Mouse (Mus musculus) frontal cortex, postnatal 14 days (tissue): Measurements from ENCODE around the gene Unc45a.
A peak's percentile ranks its signal among the peaks of the same experiment; 100 is the strongest.

Source experiments
- DNase-seq, 2 experiments: peaks; one replicate each; pipeline ENCODE4 v3.0.0; 2022; ENCODE audit warnings: low spot score in 2 of 2

Gene Unc45a

DNA sequence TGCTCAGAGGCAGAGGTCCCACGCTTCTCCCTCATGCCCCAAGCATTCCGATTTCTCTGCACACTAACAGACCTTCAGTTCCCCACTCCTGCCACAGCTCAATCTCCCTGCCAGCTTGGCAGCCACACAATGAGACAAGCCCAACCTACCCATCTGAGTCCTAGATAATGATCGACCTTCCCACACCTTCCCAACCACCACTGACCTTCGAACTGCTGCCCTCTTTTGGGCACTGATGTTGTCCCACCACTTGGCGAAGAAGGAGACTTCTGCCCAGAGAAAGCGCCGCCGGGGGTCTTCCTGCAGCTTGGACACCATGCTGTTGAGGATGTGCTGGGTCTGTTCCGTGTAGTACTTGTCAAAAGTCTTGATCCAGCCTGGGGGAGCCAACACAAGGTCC lies 27.2 kb upstream of the Unc45a start:
- DNase-seq = no peak

DNA sequence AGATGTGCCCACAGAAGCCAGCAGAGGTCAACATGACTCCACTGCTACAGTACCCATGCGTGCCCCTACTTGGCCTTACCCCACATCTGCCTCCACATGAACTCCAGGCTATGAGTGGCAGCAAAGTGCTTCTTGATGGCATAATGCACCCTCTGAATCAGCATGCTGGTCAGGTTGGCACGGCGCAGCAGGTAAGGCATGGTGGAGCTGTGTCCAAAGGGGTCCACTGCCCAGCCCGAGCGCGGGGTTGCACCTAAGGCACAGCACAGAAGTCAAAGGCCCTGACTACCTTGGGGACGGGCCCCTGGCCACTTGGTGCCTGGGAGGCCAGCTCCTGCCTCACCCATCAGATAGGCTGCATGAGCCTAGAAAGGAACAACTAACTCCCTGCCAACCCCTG lies 26.4 kb upstream of the Unc45a start:
- no peak for DNase-seq

DNA sequence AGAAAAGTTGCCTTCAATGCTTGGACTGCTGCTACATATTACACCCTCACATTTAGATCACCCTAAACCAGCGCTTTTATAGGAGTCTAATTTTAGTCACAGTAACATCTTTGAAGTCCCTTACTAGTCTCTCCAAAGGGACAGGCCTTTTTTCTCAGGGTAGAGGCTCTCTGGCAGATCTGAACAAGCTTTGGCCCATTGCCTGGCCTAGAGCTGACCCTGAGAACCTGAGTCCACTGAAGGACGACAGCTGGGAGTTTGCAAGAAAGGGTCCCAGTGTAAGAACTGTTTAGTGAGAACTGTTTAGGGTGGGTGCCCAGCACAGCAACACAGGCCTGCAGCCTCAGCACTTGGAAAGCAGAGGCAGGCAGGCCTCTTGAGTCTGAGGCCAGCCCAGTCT lies 25.0 kb upstream of the Unc45a start:
- DNase-seq = no peak

DNA sequence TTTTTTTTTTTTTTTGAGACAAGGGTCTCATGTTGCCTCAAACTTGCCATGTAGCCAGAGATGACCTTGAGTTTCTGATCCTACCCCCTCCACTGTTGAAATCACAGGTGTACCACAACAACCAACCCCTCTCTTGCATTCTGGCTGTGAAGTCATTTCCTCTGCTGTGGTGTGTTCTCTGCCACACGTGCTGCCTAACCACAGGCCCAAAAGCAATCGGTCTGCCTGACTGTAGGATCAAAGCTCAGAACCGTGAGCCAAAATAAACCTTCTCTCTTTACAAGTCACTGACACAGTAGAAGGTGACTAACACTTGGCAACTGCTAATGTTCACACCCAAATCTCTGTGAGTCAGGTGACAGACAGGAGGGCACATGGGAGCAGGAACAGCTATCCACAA lies 19.6 kb upstream of the Unc45a start:
- no peak for DNase-seq

DNA sequence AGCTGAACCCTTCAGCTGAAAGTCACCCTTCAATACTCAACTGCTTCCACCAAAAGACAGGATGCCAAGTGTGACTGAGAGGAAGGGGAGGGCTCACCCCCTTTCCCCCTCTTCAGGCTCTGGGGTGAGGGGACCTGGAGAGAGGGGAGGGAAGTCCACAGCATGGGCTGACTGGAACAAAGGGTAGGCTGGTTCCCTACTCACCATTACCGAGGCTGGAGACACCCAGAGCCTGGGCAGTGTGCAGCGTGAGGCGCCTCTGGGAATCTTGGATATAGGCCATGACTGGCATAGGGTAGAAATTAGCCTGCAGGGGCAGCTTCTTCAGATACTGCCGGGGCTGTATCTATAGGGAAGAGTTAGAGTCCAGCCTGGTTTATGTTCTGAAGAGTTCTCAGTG lies 17.2 kb upstream of the Unc45a start:
- no peak for DNase-seq

DNA sequence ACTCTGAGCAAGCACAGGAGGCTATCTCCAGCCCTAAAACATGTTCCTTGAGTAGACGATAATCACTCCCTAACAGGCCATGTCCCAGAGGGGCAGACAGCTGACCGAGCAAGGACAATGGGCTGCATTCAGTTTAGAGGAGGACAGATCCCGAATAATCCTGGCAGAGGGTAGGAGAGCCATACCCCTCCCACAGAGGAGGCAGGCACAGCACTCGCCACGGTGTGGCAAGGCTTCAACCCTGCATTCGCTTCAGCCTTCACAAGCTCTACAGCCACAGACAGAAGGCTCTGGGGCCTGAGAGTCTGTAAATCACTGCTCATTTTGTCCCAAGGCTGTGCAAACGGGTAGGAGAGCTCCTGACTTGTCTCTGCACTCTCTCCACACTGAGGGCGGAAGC lies 16.4 kb upstream of the Unc45a start:
- DNase-seq = no peak

DNA sequence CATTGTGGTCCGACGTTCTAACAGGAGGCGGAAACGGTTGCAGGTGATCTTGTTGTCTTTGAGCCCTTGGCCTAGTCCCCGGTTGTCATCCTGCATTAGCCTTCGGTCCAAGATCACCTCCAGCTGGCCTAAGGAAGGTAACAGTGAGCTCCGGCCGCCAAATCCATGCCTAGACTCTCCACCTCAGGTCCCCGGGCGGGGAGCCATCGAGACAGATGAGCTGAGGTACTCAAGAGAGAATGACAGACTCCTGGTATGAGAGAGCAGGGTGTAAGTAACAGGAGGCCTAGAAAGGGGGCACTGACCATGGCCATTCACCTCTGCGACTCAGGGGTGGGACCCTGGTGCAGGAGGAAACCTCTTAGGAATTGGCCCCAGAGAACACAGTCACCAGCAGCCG lies 15.5 kb upstream of the Unc45a start:
- no peak for DNase-seq

DNA sequence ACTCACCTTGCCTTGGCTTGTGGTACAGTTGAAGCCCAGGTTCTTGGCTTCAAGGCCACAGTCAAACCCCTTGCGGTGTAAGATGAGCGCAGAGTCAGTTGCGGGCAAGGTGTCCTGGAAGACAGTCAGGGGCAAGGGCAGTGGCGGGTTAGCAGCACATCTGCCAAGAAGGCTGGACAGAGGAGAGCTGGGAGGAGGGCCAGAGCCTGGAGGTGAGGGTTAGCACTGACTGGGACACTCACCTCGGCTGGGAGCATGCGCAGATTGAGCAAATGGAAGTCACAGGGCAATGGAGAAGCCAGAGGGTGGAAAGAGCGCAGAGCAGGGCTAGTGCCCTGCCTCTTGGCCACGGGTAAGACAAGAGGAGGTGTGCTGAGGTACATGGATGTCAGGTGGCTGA lies 12.1 kb upstream of the Unc45a start:
- DNase-seq = no peak

DNA sequence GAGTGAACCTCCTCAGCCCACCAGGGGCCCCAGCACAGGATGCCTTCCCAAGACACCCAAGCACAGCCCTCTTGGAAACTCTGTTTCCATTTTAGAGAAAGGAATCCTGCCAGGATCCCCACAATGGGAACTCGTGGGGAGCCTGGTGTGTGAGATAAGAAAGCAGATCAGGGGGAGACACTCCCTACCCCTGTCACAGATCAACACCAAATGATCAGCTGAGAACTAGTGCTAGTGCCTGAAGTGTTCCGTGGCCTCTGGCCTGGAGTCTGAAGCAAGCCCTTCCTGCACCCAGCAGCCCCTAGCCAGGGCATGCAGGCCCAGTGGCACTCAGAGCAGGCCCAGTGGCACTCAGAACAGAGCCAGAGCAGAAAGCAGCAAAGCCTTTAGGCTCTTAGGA lies 10.0 kb upstream of the Unc45a start:
- no peak for DNase-seq

DNA sequence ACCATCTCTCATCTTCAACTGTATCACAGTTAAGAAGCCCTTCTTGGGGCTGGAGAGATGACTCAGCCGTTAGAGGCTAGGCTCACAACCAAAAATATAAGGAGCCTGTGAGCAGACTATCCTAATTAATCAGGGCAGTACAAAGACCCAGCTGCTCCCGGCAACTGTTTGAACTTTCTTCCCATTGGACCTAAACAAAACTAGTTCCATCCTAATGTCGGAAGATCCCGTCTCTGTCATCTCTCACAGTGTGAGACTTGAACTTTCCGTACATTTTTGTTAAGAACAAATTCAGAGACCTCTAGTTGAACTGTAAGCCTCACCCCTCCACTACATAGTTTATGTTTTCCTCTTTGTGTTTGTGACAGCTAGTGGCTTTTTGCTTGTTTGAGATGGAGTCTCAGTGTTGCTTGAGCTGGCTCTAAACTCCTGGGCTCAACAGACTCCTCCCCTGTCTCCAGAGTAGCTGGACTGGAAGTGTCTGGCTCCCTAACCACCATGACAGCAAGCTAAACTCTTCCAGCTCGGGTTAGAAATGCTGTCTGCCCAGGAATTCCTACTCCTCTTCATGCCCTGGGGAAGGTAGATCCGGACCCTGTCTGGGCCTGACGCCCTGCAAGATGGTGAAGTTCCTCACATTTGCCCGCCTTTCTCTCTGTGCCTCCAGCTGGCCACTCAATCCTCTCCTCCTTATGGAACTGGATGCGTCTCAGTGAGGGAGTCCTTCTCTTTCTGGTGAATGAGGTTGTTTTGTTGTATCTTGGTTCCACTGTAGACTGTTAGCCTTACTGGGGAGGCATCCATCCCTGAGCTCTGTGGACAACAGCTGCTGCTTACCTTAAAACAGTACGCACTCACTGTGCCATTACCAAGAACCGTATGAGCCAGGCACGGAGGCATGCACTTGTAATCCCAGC lies 7.1 kb upstream of the Unc45a start:
- no peak for DNase-seq

DNA sequence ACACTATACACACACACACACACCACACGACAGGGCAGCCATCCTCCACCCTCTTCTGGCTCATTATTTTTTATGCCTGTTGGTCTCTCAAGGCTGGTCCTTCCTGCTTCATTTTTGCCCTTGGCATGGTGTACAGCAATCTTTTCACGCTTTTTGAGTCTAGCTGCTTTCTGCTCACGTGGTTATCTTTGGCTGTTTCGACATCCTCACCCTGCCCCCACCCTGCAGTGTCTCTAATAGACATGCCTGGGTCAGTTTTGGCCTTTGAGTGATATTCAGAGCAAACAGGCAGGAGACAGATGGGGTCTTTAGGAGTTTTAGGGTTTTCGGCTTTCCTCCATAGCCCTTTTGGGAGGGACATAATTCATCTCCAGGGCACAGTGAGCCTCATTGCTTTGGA lies 6.0 kb upstream of the Unc45a start:
- DNase-seq = no peak

DNA sequence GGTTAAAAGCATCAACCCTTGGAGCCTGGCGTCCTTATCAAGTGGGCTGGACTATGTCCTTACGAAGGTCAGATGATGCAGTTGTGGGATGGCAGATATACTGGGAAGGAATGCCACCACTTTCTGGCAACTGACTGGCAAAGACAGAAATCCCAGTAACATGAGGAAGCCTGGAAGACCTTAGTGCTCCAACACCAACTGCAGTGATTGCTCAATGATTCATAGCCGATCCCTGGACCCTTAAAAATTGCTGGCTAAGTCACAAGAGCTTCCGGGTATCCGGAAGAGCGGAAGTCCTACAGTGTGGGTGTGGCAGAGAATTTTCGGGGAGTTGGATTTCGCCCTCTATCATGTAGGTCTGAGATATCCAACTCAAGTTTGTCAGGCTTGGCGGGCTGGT lies 5.4 kb upstream of the Unc45a start:
- DNase-seq = no peak

DNA sequence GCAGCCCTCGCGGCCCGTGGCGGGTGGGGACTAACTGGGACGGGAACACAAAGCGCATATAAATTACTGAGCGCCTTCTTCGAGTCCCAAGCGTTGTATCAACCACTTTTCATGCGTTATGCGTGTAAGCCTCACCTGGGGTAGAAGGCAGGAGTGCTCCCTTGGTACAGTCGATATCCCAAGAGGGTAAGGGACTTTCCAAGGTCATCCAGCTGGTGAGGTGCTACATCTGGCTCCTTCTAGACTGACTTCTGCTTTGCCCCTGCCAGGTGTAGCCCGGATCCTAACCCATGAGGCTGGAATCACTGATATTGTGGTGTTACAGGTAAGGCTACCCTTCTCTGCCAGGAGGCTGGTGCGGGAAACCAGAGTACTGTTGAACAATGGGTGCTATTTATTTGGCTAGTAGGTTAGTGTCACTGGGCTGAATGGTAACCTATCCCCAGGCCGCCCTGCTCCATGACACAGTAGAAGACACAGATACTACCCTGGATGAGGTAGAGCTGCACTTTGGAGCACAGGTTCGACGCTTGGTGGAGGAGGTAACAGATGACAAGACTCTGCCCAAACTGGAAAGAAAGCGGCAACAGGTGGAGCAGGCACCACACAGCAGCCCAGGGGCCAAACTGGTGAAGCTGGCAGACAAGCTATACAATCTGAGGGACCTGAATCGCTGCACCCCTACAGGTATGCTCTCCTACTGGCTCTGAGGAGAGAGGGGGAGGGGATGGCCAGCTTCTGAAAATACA lies 2.6 kb upstream of the Unc45a start:
- no peak for DNase-seq

DNA sequence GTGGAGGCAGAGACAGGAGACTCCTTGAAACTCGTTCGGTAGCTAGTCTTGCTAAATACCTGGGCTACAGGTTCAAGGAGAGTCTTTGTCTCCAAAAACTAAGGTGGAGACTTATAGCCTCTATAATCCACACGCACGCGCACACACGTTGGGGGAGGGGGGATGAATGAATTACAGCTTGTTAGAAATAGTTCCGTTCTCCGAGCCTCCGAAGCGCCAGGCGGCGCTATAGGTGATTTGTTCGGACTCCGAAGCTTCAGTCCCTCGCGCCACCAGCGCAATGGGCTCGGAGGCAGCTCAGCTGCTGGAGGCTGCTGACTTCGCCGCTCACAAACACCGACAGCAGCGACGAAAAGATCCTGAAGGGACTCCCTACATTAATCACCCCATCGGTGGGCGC lies 2.1 kb upstream of the Unc45a start, which contains the start of gene Hddc3:
Gene Hddc3 (plus strand): TSS at position 247 of the 400 bp plus-strand sequence.
- peak; percentile 89 to 90 for DNase-seq

DNA sequence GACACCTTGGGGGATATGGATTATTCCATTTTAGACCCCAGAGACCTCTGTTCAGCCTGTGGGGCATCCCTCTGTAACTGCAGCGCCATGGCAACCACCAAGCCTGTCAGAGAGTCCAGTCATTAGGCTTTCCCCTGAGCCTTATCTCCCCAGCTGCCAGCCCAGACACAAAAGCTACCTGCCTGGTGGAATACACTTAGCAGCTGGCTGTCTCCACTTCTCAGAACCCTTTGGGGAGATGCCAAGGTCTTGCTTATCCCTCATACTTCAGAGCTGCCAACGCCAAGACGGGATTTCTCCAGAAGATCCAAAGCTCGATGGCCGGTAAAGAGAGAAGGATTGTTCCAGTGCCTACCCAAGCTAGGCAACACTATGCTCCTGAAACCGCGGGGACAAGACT lies 988 bp upstream of the Unc45a start:
- DNase-seq = no peak

DNA sequence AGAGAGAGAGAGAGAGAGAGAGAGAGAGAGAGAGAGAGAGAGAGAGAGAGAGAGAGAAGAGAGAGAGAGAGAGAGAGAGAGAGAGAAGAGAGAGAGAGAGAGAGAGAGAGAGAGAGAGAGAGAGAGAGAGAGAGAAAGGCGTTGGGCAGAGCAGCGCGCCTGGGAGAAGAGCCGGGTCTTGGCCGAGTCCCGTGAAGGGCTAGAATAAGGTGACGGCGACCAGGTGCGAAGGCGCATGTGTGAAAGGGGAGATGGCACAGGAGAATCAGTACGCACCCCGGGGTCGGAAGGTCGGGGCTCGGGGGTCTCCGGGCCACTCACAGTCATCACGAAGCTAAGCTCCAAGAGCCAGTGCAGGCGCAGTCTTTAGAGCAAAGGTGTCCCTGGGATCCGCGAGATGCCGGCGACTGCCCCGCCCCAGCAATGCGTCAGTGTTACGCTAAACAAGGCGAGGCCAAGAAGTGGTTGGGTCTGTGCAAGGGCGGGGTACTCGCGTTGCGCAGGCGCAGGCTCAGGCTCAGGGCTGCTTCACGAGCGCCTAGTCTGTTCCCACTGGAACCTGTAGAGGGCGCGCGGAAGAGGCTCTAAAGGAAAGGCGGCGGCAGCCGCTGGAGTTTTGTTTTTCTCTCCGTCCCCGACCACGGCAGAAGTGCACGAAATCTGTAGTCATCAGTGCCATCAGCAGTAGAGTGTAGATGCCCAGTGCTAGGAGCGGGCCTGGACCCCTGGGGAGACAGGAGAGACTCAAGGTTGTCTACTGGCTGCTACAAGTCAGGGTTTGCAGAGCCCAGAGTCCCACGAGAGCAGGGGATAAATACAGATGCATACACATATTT lies 794 bp downstream of the Unc45a start:
- DNase-seq = peak; percentile 95 to 96

DNA sequence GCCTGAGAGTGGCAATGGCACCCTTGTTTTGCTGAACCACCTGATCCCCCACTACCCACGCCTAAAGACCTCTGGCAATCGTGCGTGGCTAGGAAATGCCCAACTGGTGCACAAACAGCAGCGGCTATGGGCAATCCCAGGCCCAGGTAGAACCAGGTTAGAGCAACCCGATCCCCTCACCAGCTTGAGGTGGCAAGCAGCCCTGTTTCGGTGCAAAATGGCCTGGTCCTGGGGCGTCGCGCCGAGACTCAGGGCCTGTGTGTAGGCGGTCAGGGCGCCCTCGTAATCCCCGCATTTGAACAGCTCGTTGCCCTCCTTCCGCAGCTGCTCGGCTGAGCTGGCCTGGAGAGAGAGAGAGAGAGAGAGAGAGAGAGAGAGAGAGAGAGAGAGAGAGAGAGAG lies 1.4 kb downstream of the Unc45a start:
- DNase-seq = no peak

DNA sequence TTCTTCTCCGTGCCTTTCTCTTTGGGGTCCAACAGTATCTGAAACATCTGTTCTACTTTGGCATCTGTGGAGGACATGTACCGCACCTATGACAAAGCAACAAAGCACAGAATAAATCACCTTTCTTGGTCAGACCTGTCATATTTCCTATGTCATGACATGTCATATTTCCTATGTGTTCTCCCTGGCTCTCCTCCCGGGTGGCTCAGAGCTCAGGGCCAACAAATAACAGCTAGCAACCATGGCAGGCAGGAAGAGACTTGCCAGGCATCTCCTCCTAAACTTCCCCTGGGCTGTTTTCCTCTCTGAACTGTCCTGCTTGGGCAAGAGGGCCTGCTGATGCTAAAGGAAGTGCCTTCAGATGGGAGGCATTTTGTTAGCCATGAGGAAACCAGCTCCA lies 3.9 kb downstream of the Unc45a start:
- no peak for DNase-seq

DNA sequence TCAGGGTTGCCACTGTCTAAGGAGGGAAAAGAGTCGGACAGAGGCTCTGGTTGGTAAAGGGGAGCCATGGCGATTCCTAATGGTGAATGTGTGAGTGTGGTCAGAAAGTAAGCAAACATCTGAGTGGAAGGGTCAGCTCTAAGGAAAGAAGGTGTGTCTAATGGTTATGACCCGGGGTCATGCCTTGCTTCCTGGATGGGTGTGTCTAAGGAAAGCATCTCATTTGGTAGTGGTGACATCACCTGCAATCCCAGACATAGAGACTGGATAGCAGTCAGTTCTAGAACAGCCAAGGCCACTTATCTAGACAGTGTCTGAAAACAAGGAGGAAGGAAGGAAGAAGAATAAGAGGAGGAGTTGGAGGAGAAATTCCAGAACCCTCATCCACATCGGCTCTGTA lies 6.0 kb downstream of the Unc45a start:
- no peak for DNase-seq

DNA sequence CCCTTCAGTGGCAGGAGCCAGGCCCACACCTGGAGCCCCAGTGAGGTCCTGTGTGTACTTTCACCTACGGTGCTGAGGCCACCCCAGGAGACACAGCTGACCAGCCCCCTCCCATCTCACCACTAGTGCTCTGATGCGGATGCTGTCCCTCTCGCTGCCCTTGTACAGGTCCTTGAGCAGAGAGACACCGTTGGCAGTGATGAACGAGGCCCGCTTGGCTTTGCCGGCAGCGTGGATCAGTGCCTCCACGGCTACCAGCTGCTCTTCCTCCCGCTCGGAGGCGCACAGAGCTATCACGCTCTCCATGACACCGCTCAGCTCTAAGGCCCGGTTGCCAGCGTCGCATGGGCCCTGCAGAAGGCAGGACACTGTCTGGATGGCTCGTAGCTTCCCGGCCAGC lies 9.4 kb downstream of the Unc45a start:
- no peak for DNase-seq

DNA sequence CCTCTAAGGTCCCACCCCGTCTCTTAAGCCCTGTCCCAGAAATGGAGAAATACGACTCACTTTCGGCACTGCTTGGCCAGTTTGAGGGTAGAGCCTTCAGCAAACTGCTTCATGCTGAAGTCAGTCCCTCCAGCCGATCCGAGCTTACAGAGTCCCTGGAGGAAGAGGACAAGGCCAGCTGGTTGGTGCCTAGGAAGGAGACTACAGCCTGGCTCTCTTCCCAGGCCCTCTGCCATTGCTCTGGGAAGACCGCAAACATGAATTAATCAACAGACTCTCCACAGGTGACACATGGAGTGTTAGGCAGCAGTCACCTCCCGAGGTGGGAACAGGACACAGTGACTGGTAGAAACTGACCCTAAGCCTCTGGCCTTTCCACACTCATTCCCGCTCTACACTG lies 10.5 kb downstream of the Unc45a start:
- DNase-seq = no peak

DNA sequence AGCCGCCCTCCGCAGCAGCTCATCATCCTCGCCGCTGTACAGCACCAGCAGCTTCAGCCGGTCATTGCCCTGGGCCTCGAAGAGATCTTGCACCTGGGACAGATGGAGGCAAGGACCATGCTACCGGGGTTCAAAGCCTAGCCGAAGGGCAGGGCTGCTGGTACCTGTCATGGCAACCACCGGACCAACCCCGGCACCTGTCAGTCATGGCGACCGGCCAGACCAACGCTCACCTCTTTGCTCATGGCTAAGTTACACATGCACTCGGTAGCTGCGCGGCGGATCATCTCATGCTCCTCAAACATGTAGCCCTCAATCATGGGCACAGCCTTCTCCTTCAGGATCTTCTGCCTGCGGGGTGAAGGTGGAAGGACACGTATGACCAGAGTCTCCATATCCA lies 14.7 kb downstream of the Unc45a start:
- DNase-seq = no peak
